Mouse (Mus musculus) ovary, postnatal 14 days (tissue): ENCODE data around the gene Myo16.

ENCODE experiments used
- DNase-seq: peaks from one replicate; pipeline ENCODE4 v3.0.0; 2022; ENCODE audit warnings: low spot score

The Myo16 gene

DNA sequence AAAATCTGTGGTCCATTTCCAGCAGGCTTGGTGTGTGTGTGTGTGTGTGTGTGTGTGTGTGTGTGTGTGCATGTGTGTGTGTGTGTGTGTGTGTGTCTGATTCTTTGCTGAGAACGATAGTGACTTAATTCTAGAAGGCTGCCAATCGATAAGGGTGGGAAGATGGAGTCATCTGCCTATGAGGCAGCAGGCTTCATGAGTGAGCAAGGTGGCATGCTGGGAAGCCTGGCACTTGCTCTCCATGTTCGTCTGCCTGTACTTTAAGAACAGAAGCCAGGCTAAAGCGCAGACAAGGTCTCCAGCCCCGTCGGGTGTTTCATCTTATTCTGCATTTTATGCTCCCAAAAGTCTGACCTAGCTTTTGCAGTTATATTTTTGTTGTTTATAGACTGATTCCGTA lies 404.2 kb downstream of the Myo16 start:
- no peak for DNase-seq

GRCm38 (mm10) chr8:10559479-10559878 lies 405.8 kb downstream of the Myo16 start:
- no peak for DNase-seq

GRCm38 (mm10) chr8:10561616-10562015 lies 407.9 kb downstream of the Myo16 start:
- DNase-seq: no peak

DNA sequence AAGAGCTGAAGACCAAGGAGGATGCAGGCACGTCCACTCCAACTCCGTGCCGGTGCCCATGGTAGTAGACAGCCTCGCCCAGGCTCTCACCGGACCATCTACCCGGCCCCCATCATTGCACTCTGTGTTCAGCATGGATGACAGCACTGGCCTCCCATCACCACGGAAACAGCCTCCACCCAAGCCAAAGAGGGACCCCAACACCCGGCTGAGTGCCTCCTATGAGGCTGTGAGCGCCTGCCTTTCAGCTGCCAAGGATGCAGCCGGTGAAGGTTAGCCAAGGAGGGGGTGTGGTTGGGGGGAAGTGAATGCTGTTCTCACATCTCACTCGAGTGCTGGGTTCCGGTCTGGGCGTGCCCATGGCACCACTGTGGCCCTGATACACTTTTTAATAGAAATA lies 408.3 kb downstream of the Myo16 start:
- no peak for DNase-seq

- DNase-seq: no peak
Measured at GRCm38 (mm10) chr8:10562636-10563035, 408.9 kb downstream of the Myo16 start.

GRCm38 (mm10) chr8:10565231-10566029 lies 411.7 kb downstream of the Myo16 start:
- no peak for DNase-seq

- DNase-seq: no peak
Measured at GRCm38 (mm10) chr8:10568448-10568847, 414.7 kb downstream of the Myo16 start.

DNA sequence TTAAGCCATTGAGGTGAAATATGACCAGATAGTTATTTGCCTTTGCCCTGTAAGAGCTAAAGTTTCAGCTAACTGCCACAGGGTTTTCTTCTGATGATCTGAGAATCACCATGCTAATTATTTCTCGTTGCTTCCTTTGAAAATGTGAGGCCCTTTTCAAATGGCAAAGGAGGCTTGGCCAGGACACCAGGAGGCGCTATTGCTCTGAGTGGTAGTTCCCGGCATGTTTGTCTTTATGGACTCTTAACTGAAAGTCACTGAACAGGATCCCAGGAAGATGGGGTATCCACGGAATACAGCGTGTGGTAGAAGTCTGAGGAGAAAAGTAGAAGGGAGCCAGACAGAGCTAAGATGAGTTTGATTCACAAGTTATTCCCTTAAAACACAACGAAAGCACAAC lies 420.4 kb downstream of the Myo16 start:
- peak; percentile 78 for DNase-seq

GRCm38 (mm10) chr8:10575244-10575643 lies 421.5 kb downstream of the Myo16 start:
- DNase-seq: no peak

DNA sequence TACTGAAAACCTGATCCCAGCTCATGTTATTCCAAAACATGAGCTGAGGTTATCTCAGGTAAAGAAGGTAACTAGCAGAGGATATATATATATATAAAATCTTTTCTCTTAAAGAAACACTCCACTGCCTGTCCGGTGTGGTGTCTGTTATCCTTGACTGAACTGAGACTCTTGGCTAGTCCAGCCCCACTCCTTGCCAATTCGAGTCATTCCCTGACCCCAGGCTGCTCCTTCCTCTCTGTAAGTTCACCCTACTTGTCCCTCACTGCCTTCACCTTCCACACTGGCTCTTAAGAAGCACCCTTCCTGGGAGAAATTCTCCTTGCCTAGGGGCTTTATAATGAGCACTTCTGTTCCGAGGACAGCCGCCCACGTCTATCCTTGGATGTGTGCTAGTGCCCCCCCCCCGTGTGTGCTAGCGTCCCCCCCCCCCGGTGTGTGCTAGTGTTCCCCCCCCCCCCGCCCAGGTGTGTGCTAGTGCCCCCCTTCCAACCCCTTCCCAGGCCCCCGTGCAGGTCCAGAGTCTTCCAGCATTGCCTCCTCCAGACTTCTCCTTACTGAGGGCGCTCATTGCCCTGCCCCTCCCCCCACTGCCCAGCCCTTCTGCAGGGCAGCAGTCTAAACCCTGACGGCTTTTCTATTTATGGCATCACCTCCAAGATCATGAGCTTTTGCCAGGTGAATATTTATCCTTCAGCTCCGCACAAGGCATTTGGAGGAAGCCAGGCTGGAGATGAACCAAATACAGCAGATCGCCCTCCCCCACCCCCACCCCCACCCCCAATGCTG lies 433.4 kb downstream of the Myo16 start:
- DNase-seq: no peak

DNA sequence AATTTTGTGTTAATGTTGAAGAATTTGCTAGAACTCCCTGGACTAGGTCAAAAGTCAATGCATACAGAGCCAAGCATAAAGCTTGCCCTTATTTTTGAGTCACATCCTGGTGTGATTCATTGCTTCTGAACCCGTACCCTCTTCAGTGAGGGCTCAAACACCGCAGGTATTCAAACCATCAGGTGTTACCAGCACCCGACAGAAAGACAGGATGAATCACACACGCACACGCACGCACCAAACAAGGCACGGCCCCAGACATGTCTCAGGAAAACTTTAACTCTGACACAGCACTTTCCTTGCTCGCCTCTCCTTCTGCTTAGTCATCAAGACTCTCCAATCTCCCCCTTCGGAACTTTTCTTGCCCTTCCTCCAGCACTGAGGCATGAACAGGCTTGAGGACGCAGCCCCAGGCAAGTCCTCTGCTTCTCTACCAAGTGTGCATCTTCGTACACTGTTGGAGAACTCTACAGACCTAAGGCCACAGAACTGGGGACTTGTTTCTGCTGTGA lies 435.8 kb downstream of the Myo16 start:
- DNase-seq: no peak

GRCm38 (mm10) chr8:10592917-10593316 lies 439.2 kb downstream of the Myo16 start:
- no peak for DNase-seq

GRCm38 (mm10) chr8:10596353-10596752 lies 442.6 kb downstream of the Myo16 start:
- DNase-seq: no peak

GRCm38 (mm10) chr8:10597595-10597994 lies 443.9 kb downstream of the Myo16 start:
- DNase-seq: no peak

- DNase-seq: no peak
Measured at GRCm38 (mm10) chr8:10598889-10599288, 445.2 kb downstream of the Myo16 start.

DNA sequence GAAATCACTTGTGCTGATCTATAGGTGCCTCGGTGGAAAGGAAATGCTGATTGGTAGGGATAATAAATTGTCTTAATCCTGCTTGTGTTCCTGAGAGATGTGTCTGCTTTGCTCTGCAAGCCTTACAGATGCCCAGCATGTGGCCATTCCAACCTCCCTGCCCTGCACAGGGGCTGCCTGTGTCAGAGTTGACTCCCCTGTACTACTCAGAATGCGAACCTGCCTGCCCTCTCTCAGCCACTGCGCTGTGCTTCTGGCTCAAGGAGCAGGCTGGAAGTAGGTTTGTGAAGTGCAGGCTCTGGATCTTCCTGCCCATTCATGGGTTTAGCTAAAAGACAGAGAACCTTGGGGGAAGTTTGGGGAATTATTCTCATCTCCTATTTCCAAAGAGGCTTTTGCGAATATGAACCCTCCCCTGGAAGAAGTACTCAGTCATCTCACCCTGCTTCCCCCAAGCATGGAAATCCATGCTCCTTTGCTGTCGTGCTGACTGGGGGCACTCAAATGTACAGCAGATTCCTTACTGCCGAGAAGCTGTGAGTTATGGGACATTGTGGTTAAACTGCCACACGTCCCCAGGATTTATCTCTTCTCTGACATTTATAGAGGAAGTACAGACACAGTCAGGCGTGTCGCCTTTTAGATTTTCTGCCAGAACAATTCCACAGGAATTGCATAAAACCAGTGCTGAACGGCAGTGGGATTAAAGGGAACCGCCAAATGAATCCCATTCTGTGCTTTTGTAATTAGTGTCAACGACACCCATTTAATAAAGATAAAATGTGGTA lies 452.5 kb downstream of the Myo16 start:
- DNase-seq: no peak

DNA sequence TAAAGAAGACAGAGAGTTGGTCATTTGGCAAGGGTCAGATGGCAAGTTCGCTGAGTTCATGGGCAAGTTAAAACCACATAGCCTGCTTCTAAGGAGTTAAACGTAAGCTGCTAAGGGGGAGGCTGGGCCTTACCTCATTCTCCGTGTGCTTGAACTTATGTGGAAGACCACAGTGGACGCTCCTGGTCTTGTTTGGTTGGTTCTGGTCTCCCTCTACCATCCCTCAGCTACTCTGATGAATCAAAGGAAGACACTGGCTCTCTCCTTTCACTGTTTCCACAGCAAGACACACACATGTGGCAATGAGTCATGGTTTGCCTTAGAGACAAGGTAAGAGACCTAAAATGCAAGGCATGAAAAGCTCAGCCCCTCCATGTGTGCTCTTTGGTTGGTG lies 453.1 kb downstream of the Myo16 start:
- DNase-seq: no peak

- no peak for DNase-seq
Measured at GRCm38 (mm10) chr8:10611636-10612035, 457.9 kb downstream of the Myo16 start.

DNA sequence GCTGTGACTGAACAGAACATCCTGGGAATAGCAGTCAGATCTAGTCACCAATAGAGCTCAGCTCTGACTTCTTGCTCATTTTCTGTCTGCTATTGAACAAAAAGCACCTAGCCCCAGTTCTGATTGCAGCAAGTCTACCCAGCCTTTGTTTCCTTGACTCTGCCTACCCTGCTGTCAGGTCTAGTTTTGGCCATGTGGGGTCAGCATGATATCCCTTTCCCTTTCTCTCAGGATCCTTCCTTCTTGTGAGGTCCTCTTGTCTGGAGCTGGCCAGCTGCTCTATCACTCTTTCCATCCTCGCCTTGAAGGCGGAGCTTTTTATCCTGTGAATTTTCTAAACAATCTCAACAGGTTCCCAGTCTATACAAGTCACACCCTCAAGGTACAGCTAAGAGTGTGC lies 459.7 kb downstream of the Myo16 start:
- DNase-seq: no peak

- DNase-seq: no peak
Measured at GRCm38 (mm10) chr8:10619689-10620088, 466.0 kb downstream of the Myo16 start.

GRCm38 (mm10) chr8:10625262-10625661 lies 471.6 kb downstream of the Myo16 start:
- DNase-seq: no peak

DNA sequence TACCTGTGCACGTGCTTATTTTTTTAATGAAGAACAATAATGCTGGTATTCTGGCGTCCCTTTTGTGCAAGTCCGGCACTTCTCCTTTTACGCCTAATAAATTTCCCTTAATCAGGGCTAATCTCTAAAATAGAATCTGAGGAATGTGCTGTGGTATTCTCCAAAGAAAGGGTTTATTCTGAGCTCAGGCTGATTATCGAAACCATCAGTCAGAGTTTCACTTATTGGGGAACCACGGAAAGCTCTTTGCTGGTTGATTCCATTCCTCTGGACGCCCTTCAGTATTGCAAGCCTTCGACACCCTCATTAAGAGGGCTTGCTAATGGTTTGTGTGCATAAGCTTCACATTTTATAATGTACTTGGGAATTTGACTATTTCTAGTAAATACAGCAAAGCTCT lies 475.0 kb downstream of the Myo16 start:
- no peak for DNase-seq
